Mouse (Mus musculus) natural killer cell, adult 2 months (primary cell): ENCODE results near the gene Pitpnm1.
"Not testable (repeated sequence)": the region's sequence is repeated elsewhere in the genome, so short reads cannot be mapped to it uniquely, and the experiment has no call there.

ENCODE experiments used
- DNase-seq, 2 experiments: peaks; one replicate each; pipeline ENCODE4 v3.0.0; 2022; ENCODE audit warnings: low spot score in 2 of 2

Gene Pitpnm1

GRCm38 (mm10) chr19:4099837-4100717, at the start of gene Pitpnm1:
Gene Pitpnm1, plus strand, starts transcription at chr19:4099998.
- peak; percentile 62 to 64 for DNase-seq

- no peak for DNase-seq
These were observed 48.8 kb upstream of the Pitpnm1 start for GRCm38 (mm10) chr19:4051016-4051415.

GRCm38 (mm10) chr19:4051741-4052515, 47.9 kb upstream of the Pitpnm1 start:
- peak; percentile 56 to 77 for DNase-seq

- DNase-seq, result no peak
These were observed 47.2 kb upstream of the Pitpnm1 start for GRCm38 (mm10) chr19:4052516-4053030.

GRCm38 (mm10) chr19:4054613-4055012, 45.2 kb upstream of the Pitpnm1 start:
- no peak for DNase-seq

GRCm38 (mm10) chr19:4055216-4055946, 44.4 kb upstream of the Pitpnm1 start:
- no peak for DNase-seq

- DNase-seq, result no peak
These were observed 43.7 kb upstream of the Pitpnm1 start for GRCm38 (mm10) chr19:4055947-4056693.

- no peak for DNase-seq
These were observed 43.1 kb upstream of the Pitpnm1 start for GRCm38 (mm10) chr19:4056727-4057126.

GRCm38 (mm10) chr19:4057389-4057788, 42.4 kb upstream of the Pitpnm1 start:
- DNase-seq, result no peak

GRCm38 (mm10) chr19:4057962-4058361, 41.8 kb upstream of the Pitpnm1 start:
- DNase-seq, result no peak

- DNase-seq, result no peak
These were observed 41.2 kb upstream of the Pitpnm1 start for GRCm38 (mm10) chr19:4058581-4058980.

- DNase-seq, result peak in 1 of 2 experiments; percentile 20
These were observed 40.6 kb upstream of the Pitpnm1 start, which contains the start of gene Gstp3 for GRCm38 (mm10) chr19:4059069-4059740. Gene Gstp3, minus strand, starts transcription at chr19:4059569.

GRCm38 (mm10) chr19:4060044-4060898, 39.5 kb upstream of the Pitpnm1 start:
- not testable (repeated sequence) for DNase-seq

- no peak for DNase-seq
These were observed 38.8 kb upstream of the Pitpnm1 start for GRCm38 (mm10) chr19:4060899-4061465.

- not testable (repeated sequence) for DNase-seq
These were observed 36.4 kb upstream of the Pitpnm1 start for GRCm38 (mm10) chr19:4063357-4063756.

GRCm38 (mm10) chr19:4064501-4064900, 35.3 kb upstream of the Pitpnm1 start:
- DNase-seq, result not testable (repeated sequence)

GRCm38 (mm10) chr19:4066280-4066679, 33.5 kb upstream of the Pitpnm1 start:
- DNase-seq, result no peak

GRCm38 (mm10) chr19:4066877-4067276, 32.9 kb upstream of the Pitpnm1 start:
- DNase-seq, result no peak

- not testable (repeated sequence) for DNase-seq
These were observed 31.6 kb upstream of the Pitpnm1 start for GRCm38 (mm10) chr19:4068242-4068641.
